Mouse (Mus musculus) B cell, adult 62 days (primary cell): ENCODE results near the gene Ccdc86. TPM values are rescaled to one million over a fixed set of nuclear protein-coding genes. Genes with fewer than 3 reads are reported as not detected.

Experiments used
- total RNA-seq: library from RNA; stranded (reverse); gene quantifications from 4 replicates; pipeline ENCODE4 v1.2.4, GENCODE M21; 2023

Ccdc86 gene
- total RNA-seq: 42.0 to 48.4 TPM (median 45.5 TPM) in 4 replicates

GRCm38 (mm10) chr19:10949112-10949511 is at the start of gene Ccdc86:
Gene Ccdc86 (minus strand): TSS chr19:10949266.

GRCm38 (mm10) chr19:10993150-10993549 is 44.1 kb upstream of the Ccdc86 start, which contains the start of gene Ms4a15:
Gene Ms4a15 (minus strand): TSS chr19:10993250.

GRCm38 (mm10) chr19:10974238-10974865 is 25.3 kb upstream of the Ccdc86 start, which contains the start of gene Ms4a10:
Gene Ms4a10 (minus strand): TSS chr19:10974670.

GRCm38 (mm10) chr19:10937110-10937563 is 11.9 kb downstream of the Ccdc86 start, which contains the start of gene Ptgdr2:
Gene Ptgdr2 (plus strand): TSS chr19:10937160.

GRCm38 (mm10) chr19:10920532-10920931 is 28.5 kb downstream of the Ccdc86 start, which contains the start of gene Zp1:
Gene Zp1 (minus strand): TSS chr19:10920632.

GRCm38 (mm10) chr19:10895016-10895528 is 54.0 kb downstream of the Ccdc86 start, which contains the start of gene Prpf19:
Gene Prpf19 (plus strand): TSS chr19:10895231.

Other genes with a start within 250 kb of the Ccdc86 start
- gene Cd5, start 210.3 kb downstream of the Ccdc86 start, total RNA-seq: 1.2 to 3.2 TPM (median 1.6 TPM) in 4 replicates
- 0.24 to 0.73 TPM in 2 of 4 replicates, not detected in the others for gene Cd6, start 119.2 kb downstream of the Ccdc86 start, total RNA-seq
- 30.3 to 56.1 TPM (median 39.7 TPM) in 4 replicates for gene Slc15a3, start 109.5 kb downstream of the Ccdc86 start, total RNA-seq
- gene Tmem132a, start 79.3 kb downstream of the Ccdc86 start, total RNA-seq: 0.28 to 2.0 TPM (median 0.51 TPM) in 4 replicates
- gene Tmem109, start 67.3 kb downstream of the Ccdc86 start, total RNA-seq: 24.4 to 29.2 TPM (median 25.2 TPM) in 4 replicates
- 107 to 138 TPM (median 121 TPM) in 4 replicates for gene Prpf19, start 54.0 kb downstream of the Ccdc86 start, total RNA-seq
- gene Zp1, start 28.6 kb downstream of the Ccdc86 start, total RNA-seq: not detected in 4 replicates
- gene Ptgdr2, start 12.1 kb downstream of the Ccdc86 start, total RNA-seq: not detected in 4 replicates
- gene Ms4a10, start 25.4 kb upstream of the Ccdc86 start, total RNA-seq: not detected in 4 replicates
- not detected in 4 replicates for gene Ms4a15, start 44.0 kb upstream of the Ccdc86 start, total RNA-seq
- not detected in 4 replicates for gene Ms4a18, start 68.8 kb upstream of the Ccdc86 start, total RNA-seq
- gene Ms4a8a, start 131.8 kb upstream of the Ccdc86 start, total RNA-seq: 0.75 to 0.85 TPM in 2 of 4 replicates, not detected in the others
- 0.21 TPM in 1 of 4 replicates, not detected in the others for gene 1700017D01Rik, start 181.6 kb upstream of the Ccdc86 start, total RNA-seq
- not detected in 4 replicates for gene 1700025F22Rik, start 216.1 kb upstream of the Ccdc86 start, total RNA-seq
- gene Ms4a13, start 247.5 kb upstream of the Ccdc86 start, total RNA-seq: not detected in 4 replicates